Mouse (Mus musculus): Measurements from ENCODE around the gene Atn1.
"Not testable (repeated sequence)": the region's sequence is repeated elsewhere in the genome, so short reads cannot be mapped to it uniquely, and the experiment has no call there.

Atn1 gene

DNA sequence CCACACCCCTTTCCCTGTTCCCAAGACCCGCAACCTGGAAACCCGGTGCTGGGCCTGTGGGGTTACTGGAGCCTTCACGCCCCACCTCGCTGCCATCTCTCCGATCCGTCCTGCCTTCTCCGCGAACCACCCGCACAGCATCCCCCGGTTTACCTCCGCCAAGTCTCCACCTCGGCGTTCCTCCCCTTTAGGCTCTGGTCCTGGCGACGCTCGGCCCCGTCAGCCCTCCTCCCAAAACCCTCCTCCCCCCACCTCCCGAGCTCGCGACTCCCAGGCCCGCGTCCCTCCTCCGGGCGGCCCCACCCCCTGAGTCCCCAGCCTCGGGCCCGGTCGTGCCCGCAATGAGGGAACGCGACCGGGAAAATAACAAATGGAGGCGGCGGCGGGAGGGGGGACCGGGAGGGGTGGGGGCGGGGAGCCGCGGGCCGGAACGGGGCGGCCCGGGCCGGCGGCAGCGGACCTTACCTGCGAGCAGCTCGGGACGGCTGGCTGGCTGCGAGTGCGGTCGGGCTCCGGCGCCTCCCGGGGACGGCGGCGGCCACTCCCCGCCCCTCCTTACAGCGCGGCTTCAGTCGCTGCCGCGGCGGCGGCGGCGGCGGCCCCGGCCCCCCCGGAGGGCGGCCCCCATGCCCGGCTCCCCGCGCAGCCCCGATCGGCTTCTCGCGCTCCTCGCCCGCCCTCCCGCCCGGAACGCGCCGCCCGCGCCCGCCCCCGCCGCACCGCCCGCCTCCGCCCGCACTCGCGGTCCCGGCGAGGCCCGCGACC lies at the start of gene Atn1, which contains the start of gene Gm45234:
Gene Atn1 (minus strand): TSS at position 694 of the 765 bp plus-strand sequence.
Gene Gm45234 (minus strand): TSS at position 191 of the 765 bp plus-strand sequence.
- peak; percentile 81 for DNase-seq (ENCODE audit: low spot score)

DNA sequence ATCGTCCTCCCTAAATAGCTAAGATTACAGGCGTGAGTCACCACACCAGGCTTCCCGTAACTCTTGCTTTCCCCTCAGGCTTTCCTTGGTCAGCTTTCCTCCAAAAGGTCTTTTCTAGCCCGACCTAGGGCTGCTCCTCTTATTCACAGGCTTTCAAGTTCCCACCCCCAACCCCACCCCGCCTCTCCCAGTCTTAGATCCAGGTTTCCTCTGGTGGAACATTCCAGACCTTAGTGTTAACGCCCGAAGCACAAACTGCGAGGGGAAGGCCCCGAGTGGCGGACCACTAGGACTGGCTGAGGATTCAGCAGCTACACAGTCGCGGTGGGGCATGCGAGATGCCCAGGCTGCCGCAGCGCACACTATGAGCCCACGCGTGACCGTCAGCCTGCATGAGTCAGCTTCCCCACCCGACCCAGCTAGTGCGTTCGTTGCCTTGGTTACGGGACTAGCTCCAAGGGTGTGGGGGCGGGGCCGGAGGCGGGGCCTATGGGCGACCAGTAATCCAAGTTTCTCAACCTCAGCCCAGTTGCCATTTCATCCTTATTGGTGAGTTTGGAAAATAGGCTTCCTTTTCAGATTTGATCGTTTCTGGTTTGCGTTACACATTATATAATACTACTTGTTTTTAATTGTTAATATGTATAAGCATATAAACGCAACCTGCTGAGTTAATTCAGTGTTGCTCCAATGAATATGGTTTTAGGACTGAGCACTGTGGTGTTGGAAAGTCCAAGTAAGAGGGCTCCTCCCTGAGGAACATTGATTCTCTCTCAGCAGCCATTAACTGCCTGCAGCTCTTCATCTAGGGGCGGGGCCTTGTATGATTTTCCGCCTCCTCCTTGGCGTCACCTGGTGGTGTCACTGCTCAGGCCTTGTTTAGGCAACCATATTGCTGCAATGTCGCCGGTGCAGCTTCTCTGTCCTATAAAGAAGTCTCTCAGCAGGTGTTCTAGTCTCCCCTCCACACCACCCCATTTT lies 49.3 kb upstream of the Atn1 start:
- DNase-seq (ENCODE audit: low spot score), result peak; percentile 97

DNA sequence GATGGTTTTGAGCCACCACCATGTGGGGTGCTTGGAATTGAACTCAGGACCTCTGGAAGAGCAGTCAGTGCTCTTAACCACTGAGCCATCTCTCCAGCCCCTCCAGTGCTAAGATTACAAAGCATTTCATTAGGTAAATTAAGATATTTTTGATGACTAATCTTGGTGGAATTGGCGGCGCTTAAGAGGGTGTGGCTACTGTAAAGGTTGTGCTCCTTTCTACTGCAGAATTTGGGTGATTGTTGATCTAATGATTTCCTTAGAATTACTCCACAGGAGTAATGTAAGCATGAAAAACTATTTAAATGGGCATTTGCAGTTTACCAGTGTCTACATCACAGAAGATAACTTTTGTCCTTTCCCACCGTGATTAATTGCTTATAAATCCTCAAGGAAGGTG lies 48.0 kb upstream of the Atn1 start:
- no peak for DNase-seq (ENCODE audit: low spot score)

DNA sequence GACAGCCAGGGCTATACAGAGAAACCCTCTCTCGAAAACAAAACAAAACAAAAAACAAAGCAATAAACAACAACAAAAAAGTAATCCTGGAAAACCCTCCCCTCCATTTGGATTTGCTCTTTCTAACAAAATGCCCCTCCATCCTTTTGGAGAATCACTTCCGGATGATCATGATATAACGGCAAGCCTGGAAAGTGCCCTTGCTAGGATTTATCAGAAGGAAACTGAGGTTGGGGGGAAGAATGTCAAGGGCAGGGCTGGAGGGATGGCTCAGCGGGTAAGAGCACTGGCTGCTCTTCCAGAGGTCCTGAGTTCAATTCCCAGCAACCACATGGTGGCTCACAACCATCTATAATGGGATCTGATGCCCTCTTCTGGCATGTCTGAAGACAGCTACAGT lies 47.4 kb upstream of the Atn1 start:
- not testable (repeated sequence) for DNase-seq (ENCODE audit: low spot score)

GRCm38 (mm10) chr6:124803061-124803460 lies 46.7 kb upstream of the Atn1 start:
- DNase-seq (ENCODE audit: low spot score), result no peak

DNA sequence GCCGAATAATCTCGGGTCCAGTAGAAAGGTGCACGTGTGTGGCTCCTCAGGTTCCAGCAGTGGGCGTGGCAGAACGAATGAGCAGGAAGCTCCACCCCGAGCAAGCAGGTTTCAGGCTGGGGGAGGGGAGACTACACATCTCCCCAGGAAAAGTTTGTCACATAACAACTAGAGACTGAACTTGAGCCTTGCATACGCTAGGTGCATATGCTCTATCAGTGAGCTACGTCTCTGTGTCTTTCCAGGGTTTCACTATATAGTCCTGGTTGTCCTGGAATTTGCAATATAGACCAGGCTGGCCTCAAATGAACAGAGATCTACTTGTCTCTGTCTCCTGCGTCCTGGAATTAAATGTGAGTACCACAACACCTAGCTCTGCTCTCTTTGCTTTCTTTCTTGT lies 46.1 kb upstream of the Atn1 start:
- DNase-seq (ENCODE audit: low spot score), result not testable (repeated sequence)

- no peak for DNase-seq (ENCODE audit: low spot score)
Measured at GRCm38 (mm10) chr6:124796200-124796599, 39.9 kb upstream of the Atn1 start.

DNA sequence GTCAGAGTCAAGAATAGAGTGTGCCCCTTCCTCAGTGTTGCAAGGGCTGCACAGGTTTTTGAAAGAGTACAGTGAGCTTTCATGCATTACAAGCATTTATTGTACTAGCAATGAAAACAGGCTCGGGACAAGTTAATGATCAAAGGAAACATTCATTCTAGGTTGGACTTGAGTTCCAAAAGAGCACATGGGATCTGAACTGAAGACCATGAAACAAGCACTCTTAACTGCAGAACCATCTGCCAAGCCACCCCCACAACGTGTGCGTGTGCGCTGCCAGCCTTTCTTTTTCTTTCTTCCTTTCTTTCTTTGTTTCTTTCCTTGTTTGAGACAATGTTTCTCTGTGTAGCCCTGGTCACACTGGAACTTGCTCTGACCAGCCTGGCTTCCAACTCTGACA lies 39.5 kb upstream of the Atn1 start:
- no peak for DNase-seq (ENCODE audit: low spot score)

GRCm38 (mm10) chr6:124791911-124792310 lies 35.6 kb upstream of the Atn1 start:
- DNase-seq (ENCODE audit: low spot score), result no peak

DNA sequence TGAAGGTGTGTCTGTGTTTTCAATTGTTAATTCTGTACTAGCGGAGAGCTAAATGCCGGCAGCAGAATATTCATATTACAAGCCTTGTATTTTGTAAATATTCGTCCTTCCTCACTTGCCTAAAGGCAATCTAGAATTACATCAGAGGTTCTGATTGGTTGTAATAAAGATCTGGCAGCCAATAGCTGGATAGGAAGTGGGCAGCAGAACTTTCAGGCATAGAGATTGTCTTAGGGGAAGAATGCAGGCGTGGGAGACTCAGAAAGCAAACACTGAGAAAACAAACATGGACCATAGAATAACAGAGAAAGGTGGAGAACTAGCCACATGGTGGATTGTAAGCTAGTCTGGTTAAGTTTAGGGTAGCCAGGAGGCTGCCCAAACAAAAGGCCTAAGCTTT lies 33.8 kb upstream of the Atn1 start:
- no peak for DNase-seq (ENCODE audit: low spot score)

DNA sequence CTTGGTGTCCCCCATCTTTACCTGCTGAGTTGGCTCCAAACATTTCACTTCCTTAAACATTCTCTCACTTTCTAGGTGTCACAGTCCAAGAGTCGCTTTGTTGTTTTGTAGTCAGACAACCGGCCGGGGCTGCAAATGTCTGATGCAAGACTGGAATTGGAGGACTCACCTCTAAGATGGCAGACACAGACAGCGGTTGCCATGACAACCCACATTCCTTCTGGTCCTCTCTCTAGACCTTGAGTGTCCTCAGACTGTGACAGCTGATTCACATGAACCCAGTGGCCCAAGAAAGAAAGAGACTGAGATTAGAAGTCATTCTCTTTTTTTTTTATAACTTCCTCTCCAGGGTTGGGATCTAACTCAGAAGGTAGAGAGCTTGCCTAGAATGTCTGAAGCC lies 33.2 kb upstream of the Atn1 start:
- DNase-seq (ENCODE audit: low spot score), result no peak

GRCm38 (mm10) chr6:124787722-124788121 lies 31.4 kb upstream of the Atn1 start:
- no peak for DNase-seq (ENCODE audit: low spot score)

GRCm38 (mm10) chr6:124786756-124787420 lies 30.6 kb upstream of the Atn1 start:
- no peak for DNase-seq (ENCODE audit: low spot score)

DNA sequence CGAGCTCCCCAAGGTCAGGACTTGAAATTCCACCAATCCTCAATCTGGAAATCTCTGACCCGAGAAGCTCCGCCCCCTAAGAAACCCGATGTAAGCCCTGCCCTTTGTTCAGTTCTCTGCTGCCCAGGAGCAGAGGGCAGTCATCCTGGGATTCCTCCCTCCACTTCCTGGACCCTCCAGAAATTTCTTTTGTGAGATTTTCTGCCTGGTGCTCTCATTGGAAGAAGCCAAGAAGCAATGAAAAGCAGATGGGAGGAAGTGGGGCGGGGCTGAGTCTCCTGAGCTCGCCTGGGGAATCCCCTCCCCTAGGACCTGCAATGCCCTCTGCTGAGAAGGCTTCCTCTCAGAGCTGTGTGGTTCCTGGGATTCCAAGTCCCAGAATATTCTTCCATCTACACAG lies 26.1 kb upstream of the Atn1 start:
- DNase-seq (ENCODE audit: low spot score), result no peak

- no peak for DNase-seq (ENCODE audit: low spot score)
Measured at GRCm38 (mm10) chr6:124780917-124781316, 24.6 kb upstream of the Atn1 start.

DNA sequence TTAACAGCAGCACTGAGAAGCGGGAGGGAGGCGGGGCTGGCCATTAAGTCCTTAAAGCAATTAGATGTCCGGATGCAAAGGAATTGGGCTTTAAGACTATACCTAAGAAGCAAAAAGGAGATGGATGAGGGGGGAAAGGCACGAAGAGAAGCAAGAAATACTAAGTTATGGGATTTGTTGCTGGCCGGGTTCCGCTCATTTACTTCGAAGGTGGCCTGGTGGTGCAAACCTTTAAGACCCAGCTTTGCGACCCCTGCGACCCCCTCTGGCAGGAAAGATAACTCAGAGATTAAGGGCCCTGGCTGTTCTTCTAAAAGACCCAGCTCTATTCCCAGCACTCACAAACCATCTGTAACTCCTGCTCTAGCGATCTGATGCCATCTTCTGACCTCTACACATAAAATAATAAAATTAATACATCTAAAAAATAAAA lies 23.7 kb upstream of the Atn1 start:
- DNase-seq (ENCODE audit: low spot score), result no peak

- DNase-seq (ENCODE audit: low spot score), result no peak
Measured at GRCm38 (mm10) chr6:124779222-124779983, 23.1 kb upstream of the Atn1 start, which contains the start of gene Lrrc23. Gene Lrrc23 (minus strand): TSS chr6:124779727.

DNA sequence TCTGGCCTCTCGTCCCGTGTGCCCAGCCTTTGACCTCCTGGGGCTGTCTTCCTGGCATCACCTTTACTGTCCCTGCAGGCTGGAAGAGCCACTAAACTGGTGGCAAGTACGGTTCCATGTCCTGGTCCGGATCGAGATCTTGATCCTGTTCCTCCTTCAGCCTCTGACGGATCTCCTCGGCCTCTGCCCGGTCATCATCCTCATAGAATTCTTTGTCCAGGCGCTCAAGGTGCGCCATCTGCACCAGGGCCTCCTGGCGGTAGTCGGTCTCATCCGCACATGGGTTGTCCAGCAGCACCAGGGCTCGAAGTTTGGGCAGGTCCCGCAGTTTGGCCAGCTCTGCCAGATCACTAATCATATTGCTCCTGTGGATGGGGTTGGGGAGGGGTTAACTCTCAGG lies 14.2 kb upstream of the Atn1 start:
- DNase-seq (ENCODE audit: low spot score), result no peak

DNA sequence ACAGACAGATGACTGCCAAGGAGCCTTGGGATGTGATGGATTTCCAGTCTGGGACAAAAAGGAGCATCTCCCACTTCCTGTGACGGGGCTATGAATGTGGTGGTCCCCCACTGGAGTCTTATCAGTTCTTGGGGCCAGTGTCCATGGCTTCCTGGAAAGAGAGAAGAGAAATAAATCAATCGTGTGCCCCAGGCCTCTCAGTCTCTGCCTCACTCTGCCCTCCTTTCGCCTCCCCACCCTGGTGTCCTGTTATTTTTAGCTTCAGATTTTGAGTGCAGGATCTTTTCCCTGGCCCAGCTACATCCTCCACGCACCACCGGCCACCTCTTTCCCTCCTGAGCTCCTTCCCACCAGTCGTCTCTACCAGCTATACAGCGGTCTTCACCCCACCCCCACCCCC lies 13.7 kb upstream of the Atn1 start:
- no peak for DNase-seq (ENCODE audit: low spot score)

- peak; percentile 60 for DNase-seq (ENCODE audit: low spot score)
Measured at GRCm38 (mm10) chr6:124769101-124769765, 12.9 kb upstream of the Atn1 start, which contains the start of gene Eno2. Gene Eno2 (minus strand): TSS chr6:124769673.

- no peak for DNase-seq (ENCODE audit: low spot score)
Measured at GRCm38 (mm10) chr6:124768704-124769044, 12.3 kb upstream of the Atn1 start.
